Comparison of ENCODE assay signal across 8 mouse cellular contexts in the genomic region with DNA sequence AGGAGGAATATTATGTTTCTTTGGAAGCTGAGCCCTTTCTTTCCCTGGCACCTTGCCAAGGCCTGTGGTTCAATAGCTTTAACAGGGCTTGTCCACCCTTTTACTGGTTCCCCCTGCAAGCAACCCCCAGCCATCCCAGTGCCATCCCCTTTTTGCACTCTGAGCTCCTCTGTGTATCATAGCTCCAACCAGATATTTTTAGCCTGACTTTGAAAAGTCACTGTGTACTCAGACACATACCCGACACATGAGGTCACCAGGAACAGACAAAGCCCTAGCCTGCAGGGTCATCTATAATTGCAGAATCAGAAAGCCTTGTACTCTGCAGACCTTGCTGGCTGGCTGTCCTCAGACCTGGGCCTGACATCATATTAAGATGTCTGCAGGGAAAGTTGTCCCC. TPM values are rescaled to one million over a fixed set of nuclear protein-coding genes. Genes with fewer than 3 reads are reported as not detected.
DNase-seq lines count a peak whose midpoint lies in the region; ATAC-seq and TF ChIP-seq lines count a peak whose summit lies in the region.

No protein-coding gene starts in this region.

- peaks cover 68% of the 10 kb centered on the region for H3K36me3 ChIP-seq in megakaryocyte, embryonic 14.5 days (replicated peaks; ENCODE audit: low read length)
- peaks cover 22% of the 10 kb centered on the region for H3K36me3 ChIP-seq in heart, embryonic 14.5 days (ENCODE audit: control insufficient read depth, insufficient read depth, low read length)
- H3K36me3 ChIP-seq in limb, embryonic 14.5 days (ENCODE audit: control insufficient read depth, insufficient read depth, low read length): peaks cover 15% of the 10 kb centered on the region

- H3K4me2 ChIP-seq in heart, embryonic 14.5 days (ENCODE audit: low read length): peak overlapping the region; percentile 43
- H3K4me2 ChIP-seq in limb, embryonic 14.5 days (replicated peaks; ENCODE audit: low read depth, low read length, severe bottlenecking): no peak overlapping the region

- peak; percentile 40 for DNase-seq in embryo, embryonic 10.5 days (ENCODE audit: low spot score)
- peak; percentile 43 for DNase-seq in limb, embryonic 14.5 days (ENCODE audit: low spot score)
- peak; percentile 22 for DNase-seq in ovary, postnatal 36 days (ENCODE audit: low spot score)
- no peak for DNase-seq in left cerebral cortex, adult 8-10 months (ENCODE audit: low spot score in 2 of 2)
- no peak for DNase-seq in left cerebral cortex, postnatal 25 days (ENCODE audit: low spot score in 2 of 2)

- WGBS in heart, embryonic 14.5 days: 13% methylated on average over 1 of the region's 1 CpGs
- 50% methylated on average over 1 of the region's 1 CpGs for WGBS in limb, embryonic 14.5 days

- no peaks in the 10 kb centered on the region for H3K9me3 ChIP-seq in megakaryocyte, embryonic 14.5 days
- H3K9me3 ChIP-seq in heart, embryonic 14.5 days (ENCODE audit: control insufficient read depth, low read length): no peaks in the 10 kb centered on the region
- H3K9me3 ChIP-seq in limb, embryonic 14.5 days (ENCODE audit: control insufficient read depth, low read length): no peaks in the 10 kb centered on the region

- peak overlapping the region; percentile 60 for H3K9ac ChIP-seq in heart, embryonic 14.5 days (ENCODE audit: low read length)
- H3K9ac ChIP-seq in limb, embryonic 14.5 days (ENCODE audit: low read depth, low read length, severe bottlenecking): no peak overlapping the region

- no peak for ATAC-seq in megakaryocyte, adult 5-6 weeks (ENCODE audit: poor library complexity, severe bottlenecking)
- peak; percentile 86 for ATAC-seq in heart, embryonic 14.5 days (ENCODE audit: insufficient number of reproducible peaks, insufficient read depth, low FRiP score, low read depth)
- ATAC-seq in limb, embryonic 14.5 days (ENCODE audit: low FRiP score, low read depth): peak; percentile 78

- intact Hi-C loops in left cerebral cortex, postnatal 25 days (cut with DNase I): no loop called here

- H3K27me3 ChIP-seq in megakaryocyte, embryonic 14.5 days (replicated peaks): no peaks in the 10 kb centered on the region
- no peaks in the 10 kb centered on the region for H3K27me3 ChIP-seq in heart, embryonic 14.5 days (ENCODE audit: control insufficient read depth, insufficient read depth, low read length)
- no peaks in the 10 kb centered on the region for H3K27me3 ChIP-seq in limb, embryonic 14.5 days (ENCODE audit: control insufficient read depth, insufficient read depth, low read length)

- peak overlapping the region; percentile 51 for H3K4me3 ChIP-seq in megakaryocyte, embryonic 14.5 days (replicated peaks)
- no peak overlapping the region; a peak in 1 of 4 replicates for H3K4me3 ChIP-seq in heart, embryonic 14.5 days (ENCODE audit: control insufficient read depth in 1 of 2, insufficient read depth in 1 of 2, low read depth in 1 of 2, low read length in 2 of 2)
- H3K4me3 ChIP-seq in limb, embryonic 14.5 days (replicated peaks; ENCODE audit: low read length): no peak overlapping the region

- peak overlapping the region; percentile 95 to 98 for H3K27ac ChIP-seq in heart, embryonic 14.5 days (replicated peaks in 1 of 2; ENCODE audit: control insufficient read depth in 1 of 2, insufficient read depth in 1 of 2, low read depth in 2 of 2, low read length in 2 of 2)
- H3K27ac ChIP-seq in limb, embryonic 14.5 days (replicated peaks; ENCODE audit: low read depth, low read length): 0 out of 2 replicates have a peak overlapping the region, but pooled peaks have one; percentile 10

- TF ChIP-seq POLR2A in limb, embryonic 14.5 days (IDR thresholded peaks at IDR 0.05; ENCODE audit: borderline replicate concordance, extremely low read depth, insufficient read depth, insufficient read length): no peak

- H3K4me1 ChIP-seq in megakaryocyte, embryonic 14.5 days: peaks cover 99% of the 10 kb centered on the region
- peaks cover 24 to 52% of the 10 kb centered on the region in 2 experiments for H3K4me1 ChIP-seq in heart, embryonic 14.5 days (ENCODE audit: control insufficient read depth in 2 of 2, insufficient read depth in 2 of 2, low read length in 2 of 2)
- H3K4me1 ChIP-seq in limb, embryonic 14.5 days (ENCODE audit: control insufficient read depth, insufficient read depth, low read length): peaks cover 6% of the 10 kb centered on the region

RNA-seq across cellular contexts. Expression of gene Haus8, which starts 40.0 kb away (rescaled TPM):
- 9.3 and 14.0 TPM in 2 replicates for polyA plus RNA-seq in megakaryocyte, embryonic 14.5 days (2012; ENCODE audit: insufficient read depth, low replicate concordance)
- 39.5 and 46.9 TPM in 2 replicates for total RNA-seq in megakaryocyte, adult 5-6 weeks (2015)
- total RNA-seq in megakaryocyte, adult 5-6 weeks (2017): 74.0 and 91.2 TPM in 2 replicates
- polyA plus RNA-seq in heart, embryonic 14.5 days (2014; fragmentation: Nextera tagmentation; extraction: Ambion mirVana): 134 and 144 TPM in 2 replicates
- polyA plus RNA-seq in limb, embryonic 14.5 days (2012; rRNA removed): 21.7 and 30.8 TPM in 2 replicates
- 41.9 and 49.7 TPM in 2 replicates for polyA plus RNA-seq in limb, embryonic 14.5 days (2014; fragmentation: Nextera tagmentation; extraction: Ambion mirVana)
- 10 to 100 TPM; 10.6 to 17.4 (median 12.4) TPM for total RNA-seq in left cerebral cortex, adult 8-10 months (2022)
- 10 to 100 TPM; 10.9 to 14.7 TPM for total RNA-seq in left cerebral cortex, postnatal 25 days (2021)

RNA-seq across cellular contexts. Expression of gene Myo9b, which starts 40.2 kb away (rescaled TPM):
- polyA plus RNA-seq in megakaryocyte, embryonic 14.5 days (2012; ENCODE audit: insufficient read depth, low replicate concordance): 63.5 and 70.1 TPM in 2 replicates
- 57.1 and 60.8 TPM in 2 replicates for total RNA-seq in megakaryocyte, adult 5-6 weeks (2015)
- total RNA-seq in megakaryocyte, adult 5-6 weeks (2017): 61.7 and 71.4 TPM in 2 replicates
- 16.8 and 17.9 TPM in 2 replicates for polyA plus RNA-seq in heart, embryonic 14.5 days (2014; fragmentation: Nextera tagmentation; extraction: Ambion mirVana)
- polyA plus RNA-seq in limb, embryonic 14.5 days (2012; rRNA removed): 46.1 and 57.2 TPM in 2 replicates
- polyA plus RNA-seq in limb, embryonic 14.5 days (2014; fragmentation: Nextera tagmentation; extraction: Ambion mirVana): 28.7 and 29.4 TPM in 2 replicates
- total RNA-seq in left cerebral cortex, adult 8-10 months (2022): 10 to 100 TPM; 28.9 to 34.6 (median 29.7) TPM
- total RNA-seq in left cerebral cortex, postnatal 25 days (2021): 10 to 100 TPM; 27.7 to 32.4 TPM

RNA-seq across cellular contexts. Expression of gene Use1, which starts 53.9 kb away (rescaled TPM):
- 136 and 255 TPM in 2 replicates for polyA plus RNA-seq in megakaryocyte, embryonic 14.5 days (2012; ENCODE audit: insufficient read depth, low replicate concordance)
- 124 and 135 TPM in 2 replicates for total RNA-seq in megakaryocyte, adult 5-6 weeks (2015)
- 167 and 180 TPM in 2 replicates for total RNA-seq in megakaryocyte, adult 5-6 weeks (2017)
- 87.1 and 95.4 TPM in 2 replicates for polyA plus RNA-seq in heart, embryonic 14.5 days (2014; fragmentation: Nextera tagmentation; extraction: Ambion mirVana)
- polyA plus RNA-seq in limb, embryonic 14.5 days (2012; rRNA removed): 158 and 189 TPM in 2 replicates
- 114 and 128 TPM in 2 replicates for polyA plus RNA-seq in limb, embryonic 14.5 days (2014; fragmentation: Nextera tagmentation; extraction: Ambion mirVana)
- total RNA-seq in left cerebral cortex, adult 8-10 months (2022): 100 to 1,000 TPM; 125 to 140 (median 127) TPM
- 100 to 1,000 TPM in 1 of 2 experiments, 10 to 100 TPM in 1; 95.9 to 102 TPM for total RNA-seq in left cerebral cortex, postnatal 25 days (2021)

RNA-seq across cellular contexts. Expression of gene Ocel1, which starts 58.4 kb away (rescaled TPM):
- polyA plus RNA-seq in megakaryocyte, embryonic 14.5 days (2012; ENCODE audit: insufficient read depth, low replicate concordance): 79.6 and 103 TPM in 2 replicates
- total RNA-seq in megakaryocyte, adult 5-6 weeks (2015): 8.7 and 8.9 TPM in 2 replicates
- total RNA-seq in megakaryocyte, adult 5-6 weeks (2017): 16.2 and 18.5 TPM in 2 replicates
- 3.6 TPM in 2 replicates for polyA plus RNA-seq in heart, embryonic 14.5 days (2014; fragmentation: Nextera tagmentation; extraction: Ambion mirVana)
- polyA plus RNA-seq in limb, embryonic 14.5 days (2012; rRNA removed): 4.2 and 4.6 TPM in 2 replicates
- 3.8 and 4.3 TPM in 2 replicates for polyA plus RNA-seq in limb, embryonic 14.5 days (2014; fragmentation: Nextera tagmentation; extraction: Ambion mirVana)
- 10 to 100 TPM; 13.3 to 16.5 (median 14.7) TPM for total RNA-seq in left cerebral cortex, adult 8-10 months (2022)
- total RNA-seq in left cerebral cortex, postnatal 25 days (2021): 10 to 100 TPM; 14.8 to 18.6 TPM

Comparison
In these comparisons a context has a peak if more than half of its experiments do, and no peak if none do; other contexts are left out.
1. DNase-seq: peak in embryo, embryonic 10.5 days (single experiment), limb, embryonic 14.5 days (single experiment) and ovary, postnatal 36 days (single experiment); none in left cerebral cortex, adult 8-10 months (0 of 2) and left cerebral cortex, postnatal 25 days (0 of 2).